Mouse (Mus musculus) hindbrain, postnatal 0 days (tissue): ENCODE data around the gene Mvb12b. TPM values are rescaled to one million over a fixed set of nuclear protein-coding genes. Genes with fewer than 3 reads are reported as not detected.

ENCODE experiments used
- ATAC-seq: fragments of 200-750 bp; cut with Nextera tagmentation; 2 replicates; pipeline ENCODE4 v1.8.0; 2017; ENCODE audit warnings: mild to moderate bottlenecking, moderate TSS enrichment, moderate library complexity
- DNase-seq: peaks from one replicate; pipeline ENCODE4 v3.0.0-alpha.2; 2015; ENCODE audit warnings: low spot score
- H3K27ac ChIP-seq: fragments of 300-500 bp; sonication (generic); 2 replicates; pipeline ENCODE4 v1.5.1; 2014; ENCODE audit warnings: mild to moderate bottlenecking
- H3K27me3 ChIP-seq: fragments of 300-500 bp; sonication (generic); 2 replicates; pipeline ENCODE4 v1.6.1; 2014; ENCODE audit warnings: low read length, mixed read lengths; ENCODE audit not compliant: insufficient read depth
- H3K36me3 ChIP-seq: fragments of 300-500 bp; sonication (generic); 2 replicates; pipeline ENCODE4 v1.6.1; 2014; ENCODE audit warnings: low read length, mixed read lengths; ENCODE audit not compliant: insufficient read depth
- H3K4me1 ChIP-seq: fragments of 300-500 bp; sonication (generic); 2 replicates; pipeline ENCODE4 v1.6.1; 2014; ENCODE audit warnings: antibody characterized with exemption, low read length, mixed read lengths; ENCODE audit not compliant: insufficient read depth
- H3K4me2 ChIP-seq: fragments of 300-500 bp; sonication (generic); 2 replicates; pipeline ENCODE4 v1.6.1; 2014; ENCODE audit warnings: low read depth, mild to moderate bottlenecking, low read length, moderate library complexity, mixed read lengths
- H3K4me3 ChIP-seq: fragments of 300-500 bp; sonication (generic); 2 replicates; pipeline ENCODE4 v1.5.1; 2014; ENCODE audit warnings: low read length
- H3K9ac ChIP-seq: fragments of 300-500 bp; sonication (generic); replicated peaks from 2 replicates; pipeline ENCODE4 v1.6.1; 2014; ENCODE audit warnings: mild to moderate bottlenecking, low read length, moderate library complexity, mixed read lengths
- H3K9me3 ChIP-seq: fragments of 300-500 bp; sonication (generic); 2 replicates; pipeline ENCODE4 v1.6.1; 2016; ENCODE audit warnings: low read length, mixed read lengths
- CTCF ChIP-seq: IDR thresholded peaks from 2 replicates; pipeline ENCODE4 v1.5.1; 2016; ENCODE audit warnings: antibody characterized with exemption, control low read depth, low read depth
- WGBS: fragments of 180-500 bp; shearing (Covaris S2); extraction: QIAGEN DNeasy Blood & Tissue Kit; methylation state at CpG from one replicate; pipeline ENCODE4 v1.1.7; 2014; 5-methylcytosine and 5-hydroxymethylcytosine counted together
- polyA plus RNA-seq: library from polyadenylated mRNA; unstranded; fragments of >200 nt; fragmentation: Nextera tagmentation; extraction: Ambion mirVana; gene quantifications from 2 replicates; pipeline ENCODE4 v1.2.1, GENCODE M21; 2015
- total RNA-seq: library from RNA; depleted of rRNA; stranded (reverse); fragments of >200 nt; gene quantifications from 2 replicates; pipeline ENCODE4 v1.2.3, GENCODE M21; 2014

The Mvb12b gene
- total and polyA plus RNA-seq, 2 experiments from 2014 or later = 64.1 to 134 TPM

DNA sequence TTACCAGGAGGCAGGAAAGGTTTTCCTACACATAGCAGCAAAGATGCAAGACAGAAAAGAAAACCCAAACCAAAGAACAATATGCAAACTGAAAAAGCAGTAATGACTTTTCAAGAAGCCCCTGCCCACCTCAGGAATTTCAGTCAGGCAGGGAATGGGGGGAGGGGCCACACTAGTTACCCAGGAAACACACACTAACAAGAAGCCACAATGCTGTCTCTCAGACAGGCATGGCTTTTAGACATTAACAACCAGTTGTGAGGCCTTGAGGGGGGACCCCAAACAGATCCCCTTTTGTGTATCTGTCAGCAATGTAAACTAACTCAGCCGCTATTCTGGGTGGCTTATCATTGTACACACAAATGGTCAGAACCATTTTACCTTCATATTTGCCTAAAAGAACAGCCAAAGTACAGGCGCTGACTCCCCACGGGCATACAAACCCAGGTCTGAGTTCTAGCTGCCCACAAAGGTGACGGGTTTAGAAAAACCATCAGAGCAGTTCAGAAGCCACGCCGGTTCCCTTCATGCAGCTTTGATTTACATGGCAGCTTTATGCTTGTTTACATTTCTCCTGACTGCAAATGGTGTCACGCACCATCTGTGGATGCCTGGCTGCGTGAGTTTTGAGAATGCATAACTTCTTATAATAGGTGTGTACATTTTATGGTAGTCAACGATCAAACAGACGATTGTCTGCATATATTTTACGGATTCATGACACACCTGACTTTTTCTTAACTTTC lies 105.9 kb downstream of the Mvb12b start:
- H3K27ac ChIP-seq = peak overlapping the region; percentile 7; the same call in 1 of the 2 replicates
- no peak overlapping the region for H3K4me3 ChIP-seq
- ATAC-seq (no peak), DNase-seq (no peak)
- H3K9me3 ChIP-seq = no peaks in the 10 kb centered on the region
- H3K4me1 ChIP-seq = peaks cover 19% of the 10 kb centered on the region; the same call in 1 of the 2 replicates
- H3K9ac ChIP-seq = no peak overlapping the region
- 36% methylated on average over 11 of the region's 11 CpGs for WGBS
- H3K4me2 ChIP-seq = no peak overlapping the region
- H3K36me3 ChIP-seq = peaks cover 3% of the 10 kb centered on the region; the same call in 1 of the 2 replicates
- no peak for TF ChIP-seq CTCF
- H3K27me3 ChIP-seq = no peaks in the 10 kb centered on the region

DNA sequence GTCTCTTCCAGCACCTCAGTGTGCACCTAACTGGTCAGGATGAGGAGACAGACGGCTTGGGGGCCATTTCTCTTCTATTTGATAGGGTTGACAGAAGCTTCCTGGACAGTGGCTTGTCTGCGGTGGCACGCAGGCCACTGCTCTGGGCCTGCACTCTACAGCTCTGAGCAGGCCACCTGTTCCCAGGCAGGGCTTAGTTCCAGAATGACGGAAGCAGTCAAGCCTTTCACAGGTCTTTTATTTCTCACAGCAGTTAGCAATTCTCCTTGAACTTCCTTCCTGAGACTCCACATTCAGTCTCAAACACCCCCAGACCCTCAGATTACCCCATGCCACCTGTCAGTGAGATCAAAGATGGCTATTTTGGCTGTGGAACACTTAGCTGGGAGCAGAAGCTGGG lies 109.3 kb downstream of the Mvb12b start:
- peaks cover 3% of the 10 kb centered on the region; the same call in 1 of the 2 replicates for H3K36me3 ChIP-seq
- ATAC-seq = 0 out of 2 replicates have a peak, but pooled peaks have one; percentile 7
- DNase-seq = no peak

GRCm38 (mm10) chr2:33777051-33777450 lies 110.7 kb downstream of the Mvb12b start:
- H3K27me3 ChIP-seq = no peaks in the 10 kb centered on the region
- peaks cover 6% of the 10 kb centered on the region; the same call in 1 of the 2 replicates for H3K36me3 ChIP-seq
- H3K27ac ChIP-seq = no peak overlapping the region
- no peak for DNase-seq
- no peaks in the 10 kb centered on the region for H3K9me3 ChIP-seq
- WGBS = 89% methylated on average over 11 of the region's 11 CpGs
- H3K4me3 ChIP-seq = no peak overlapping the region
- ATAC-seq = no peak
- no peak overlapping the region for H3K9ac ChIP-seq
- H3K4me1 ChIP-seq = peaks cover 16% of the 10 kb centered on the region; the same call in 1 of the 2 replicates
- no peak overlapping the region for H3K4me2 ChIP-seq
- TF ChIP-seq CTCF = no peak

More for the DNA sequence above, 109.3 kb downstream of the Mvb12b start:
- Histone ChIP-seq H3K9ac (no peak overlapping the region), H3K27ac (no peak overlapping the region), H3K4me2 (no peak overlapping the region), H3K27me3 (no peaks in the 10 kb centered on the region), H3K4me1 (0 out of 2 replicates have a peak, but pooled peaks cover 5% of the 10 kb centered on the region), H3K9me3 (no peaks in the 10 kb centered on the region), H3K4me3 (no peak overlapping the region)
- no peak for TF ChIP-seq CTCF
- WGBS = 67% methylated on average over 4 of the region's 4 CpGs

- ATAC-seq = no peak
- Histone ChIP-seq H3K9ac (no peak overlapping the region), H3K4me2 (no peak overlapping the region), H3K9me3 (no peaks in the 10 kb centered on the region), H3K4me1 (peaks cover 11% of the 10 kb centered on the region; the same call in 1 of the 2 replicates), H3K27me3 (no peaks in the 10 kb centered on the region), H3K4me3 (no peak overlapping the region), H3K36me3 (peaks cover 6% of the 10 kb centered on the region; the same call in 1 of the 2 replicates), H3K27ac (no peak overlapping the region)
- 91% methylated on average over 2 of the region's 2 CpGs for WGBS
- TF ChIP-seq CTCF = no peak
- DNase-seq = no peak
Measured at GRCm38 (mm10) chr2:33774884-33775283, 112.9 kb downstream of the Mvb12b start.

- Histone ChIP-seq H3K4me1 (peaks cover 11% of the 10 kb centered on the region; the same call in 1 of the 2 replicates), H3K4me3 (no peak overlapping the region), H3K27me3 (no peaks in the 10 kb centered on the region), H3K9ac (no peak overlapping the region), H3K27ac (no peak overlapping the region), H3K36me3 (peaks cover 6% of the 10 kb centered on the region; the same call in 1 of the 2 replicates), H3K9me3 (no peaks in the 10 kb centered on the region), H3K4me2 (no peak overlapping the region)
- no peak for ATAC-seq
- DNase-seq = no peak
- WGBS = 57% methylated on average over 4 of the region's 4 CpGs
- no peak for TF ChIP-seq CTCF
Measured at GRCm38 (mm10) chr2:33774106-33774505, 113.6 kb downstream of the Mvb12b start.

DNA sequence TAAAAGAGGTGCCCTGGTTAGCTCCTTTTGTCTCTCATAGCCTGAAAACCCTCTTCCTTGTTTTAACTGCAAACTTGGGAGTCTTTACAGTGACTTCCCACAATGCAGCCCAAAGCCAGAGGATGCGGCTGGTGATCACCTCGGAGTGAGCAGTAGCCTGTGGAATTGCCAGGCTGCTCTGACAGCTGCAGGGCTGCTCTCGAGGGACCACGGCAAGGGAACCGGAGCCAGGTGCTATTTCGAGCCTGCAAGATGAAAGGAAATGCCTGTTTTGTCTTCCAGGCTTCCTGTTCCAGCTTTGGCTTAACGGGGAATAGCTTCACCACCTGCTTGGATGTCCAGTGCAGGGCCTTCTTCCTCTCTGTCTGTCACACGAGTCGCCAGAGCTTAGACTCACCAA lies 115.3 kb downstream of the Mvb12b start:
- ATAC-seq (peak; percentile 22; the same call in 1 of the 2 replicates), DNase-seq (peak; percentile 61)
- H3K36me3 ChIP-seq = peaks cover 4% of the 10 kb centered on the region; the same call in 1 of the 2 replicates
- H3K4me3 ChIP-seq = no peak overlapping the region
- no peak overlapping the region for H3K4me2 ChIP-seq
- H3K27ac ChIP-seq = peak overlapping the region; percentile 46
- TF ChIP-seq CTCF = no peak
- peaks cover 11% of the 10 kb centered on the region; the same call in 1 of the 2 replicates for H3K4me1 ChIP-seq
- WGBS = 35% methylated on average over 9 of the region's 9 CpGs
- no peaks in the 10 kb centered on the region for H3K27me3 ChIP-seq
- H3K9ac ChIP-seq = no peak overlapping the region
- H3K9me3 ChIP-seq = no peaks in the 10 kb centered on the region

DNA sequence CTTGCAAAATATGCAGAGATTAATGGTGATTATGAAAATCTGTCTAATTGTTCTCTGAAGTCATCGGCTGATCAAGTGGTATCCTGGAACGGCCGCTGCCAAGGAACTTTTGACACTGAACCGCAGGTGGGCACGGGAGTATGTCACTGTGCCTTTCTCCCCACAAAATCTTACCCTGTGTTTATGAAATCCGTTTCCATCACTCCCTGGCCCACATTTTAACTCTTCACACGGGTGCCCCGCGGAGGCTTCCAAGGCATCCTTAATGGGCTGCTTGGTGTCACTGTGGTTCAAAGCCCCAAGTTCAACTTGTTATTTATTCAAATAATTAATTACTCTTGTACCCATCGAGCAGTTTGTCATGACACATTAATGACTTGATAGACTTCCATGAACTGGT lies 116.4 kb downstream of the Mvb12b start:
- no peak overlapping the region for H3K9ac ChIP-seq
- no peak overlapping the region for H3K4me3 ChIP-seq
- ATAC-seq = no peak
- TF ChIP-seq CTCF = no peak
- H3K9me3 ChIP-seq = no peaks in the 10 kb centered on the region
- 0 out of 2 replicates have a peak, but pooled peaks cover 3% of the 10 kb centered on the region for H3K36me3 ChIP-seq
- H3K4me2 ChIP-seq = no peak overlapping the region
- H3K4me1 ChIP-seq = peaks cover 11% of the 10 kb centered on the region; the same call in 1 of the 2 replicates
- WGBS = 41% methylated on average over 10 of the region's 10 CpGs
- no peak for DNase-seq
- H3K27ac ChIP-seq = no peak overlapping the region
- H3K27me3 ChIP-seq = no peaks in the 10 kb centered on the region
